Mouse (Mus musculus): ENCODE results near the gene Zfp935. TPM values are rescaled to one million over a fixed set of nuclear protein-coding genes. Genes with fewer than 3 reads are reported as not detected.

Zfp935 gene
- not detected in 2 replicates for polyA plus RNA-seq (2012; rRNA removed; ENCODE audit: low replicate concordance)

DNA sequence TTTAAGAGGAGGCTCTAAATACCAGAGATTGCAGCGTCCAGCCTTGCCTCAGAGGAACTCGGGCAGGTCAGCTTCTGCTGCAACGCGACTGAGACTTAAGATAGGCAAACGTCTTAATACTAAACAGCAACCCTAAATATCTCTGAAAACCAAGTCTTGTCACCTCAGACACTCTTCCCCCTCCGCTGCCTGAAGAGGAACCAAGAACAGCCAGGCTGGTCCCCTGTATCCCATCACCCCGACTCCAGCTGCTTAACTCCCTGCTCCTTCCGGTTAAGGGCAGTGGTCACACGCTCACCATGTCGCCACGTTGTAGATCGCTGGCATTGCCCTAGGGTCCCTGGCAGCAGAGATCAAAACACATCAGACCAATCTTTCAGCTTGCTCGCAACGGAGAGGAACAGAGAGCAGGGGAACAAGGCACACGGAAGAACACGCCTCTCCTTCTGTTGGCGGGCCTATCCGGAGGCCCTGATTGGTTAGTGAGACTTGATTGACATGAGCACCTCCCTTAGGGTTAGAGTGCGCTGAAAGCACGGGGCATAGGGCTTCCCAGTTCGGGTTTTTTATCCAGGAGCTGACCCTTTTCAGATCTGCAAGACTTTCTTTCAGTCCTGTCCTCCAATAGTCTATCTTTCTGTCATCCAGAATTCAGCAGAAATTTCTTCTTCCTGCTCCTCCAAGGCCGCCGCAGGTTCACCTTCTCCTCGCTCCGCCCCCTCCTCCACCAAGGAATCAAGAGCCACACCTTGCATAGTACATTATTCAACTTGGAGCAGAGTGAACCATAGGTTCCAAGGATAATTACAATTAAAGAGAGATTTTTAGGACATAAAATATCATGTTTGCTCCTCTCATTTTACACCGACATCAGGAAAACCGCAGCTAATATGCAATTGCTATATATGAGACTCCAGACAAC is at the start of gene Zfp935:
Gene Zfp935 (minus strand): TSS at position 323 of the 922 bp plus-strand sequence.

DNA sequence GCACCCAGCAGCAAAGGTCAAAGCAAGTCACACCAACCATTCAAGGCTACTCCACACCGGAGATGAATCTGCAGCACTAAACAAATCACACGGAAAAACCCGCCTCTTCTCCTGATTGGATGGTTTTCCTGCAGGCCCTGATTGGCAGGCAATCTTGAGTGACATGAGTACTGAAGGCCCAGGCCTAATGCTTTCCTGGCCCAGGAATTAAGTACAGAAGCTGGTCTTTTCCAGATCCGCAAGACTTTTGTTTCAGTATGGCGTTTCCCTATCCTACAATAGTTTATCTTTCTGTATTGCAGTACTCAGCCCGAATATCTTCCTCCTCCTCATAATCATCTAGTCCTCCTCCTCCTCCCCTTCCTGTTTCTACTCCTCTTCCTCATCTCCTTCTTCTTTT is 12.8 kb upstream of the Zfp935 start, which contains the start of gene Zfp934:
Gene Zfp934 (minus strand): TSS at position 101 of the 400 bp plus-strand sequence.

DNA sequence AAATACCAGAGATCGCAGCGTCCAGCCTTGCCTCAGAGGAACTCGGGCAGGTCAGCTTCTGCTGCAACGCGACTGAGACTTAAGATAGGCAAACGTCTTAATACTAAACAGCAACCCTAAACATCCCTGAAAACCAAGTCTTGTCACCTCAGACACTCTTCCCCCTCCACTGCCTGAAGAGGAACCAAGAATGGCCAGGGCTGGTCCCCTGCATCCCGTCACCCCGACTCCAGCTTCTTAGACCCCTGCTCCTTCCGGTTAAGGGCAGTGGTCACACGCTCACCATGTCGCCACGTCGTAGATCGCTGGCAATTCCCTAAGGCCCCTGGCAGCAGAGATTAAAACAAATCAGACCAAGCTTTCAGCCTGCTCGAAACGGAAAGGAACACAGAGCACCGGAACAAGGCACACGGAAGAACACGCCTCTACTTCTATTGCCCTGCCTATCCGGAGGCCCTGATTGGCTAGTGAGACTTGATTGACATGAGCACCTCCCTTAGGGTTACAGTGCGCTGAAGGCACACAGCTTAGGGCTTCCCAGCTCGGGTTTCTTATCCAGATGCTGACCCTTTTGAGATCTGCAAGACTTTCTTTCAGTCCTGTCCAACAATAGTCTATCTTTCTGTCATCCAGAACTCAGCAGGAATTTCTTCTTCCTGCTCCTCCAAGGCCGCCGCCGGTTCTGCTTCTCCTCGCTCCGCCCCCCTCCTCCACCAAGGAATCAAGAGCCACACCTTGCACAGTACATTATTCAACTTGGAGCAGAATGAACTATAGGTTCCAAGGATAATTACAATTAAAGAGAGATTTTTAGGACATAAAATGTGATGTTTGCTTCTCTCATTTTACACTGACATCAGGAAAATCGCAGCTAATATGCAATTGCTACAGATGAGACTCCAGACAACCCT is 91.6 kb downstream of the Zfp935 start, which contains the start of gene Gm49359:
Gene Gm49359 (minus strand): TSS at position 409 of the 911 bp plus-strand sequence.

Other genes with a start within 250 kb of the Zfp935 start
- 0.07 TPM in 1 of 2 replicates, not detected in the other for gene Gm3604, start 175.3 kb downstream of the Zfp935 start, polyA plus RNA-seq (2012; rRNA removed; ENCODE audit: low replicate concordance)
- gene Gm49359, start 91.7 kb downstream of the Zfp935 start, polyA plus RNA-seq (2012; rRNA removed; ENCODE audit: low replicate concordance) = 0.19 and 0.58 TPM in 2 replicates
- 0.15 TPM in 1 of 2 replicates, not detected in the other for gene Zfp934, start 12.7 kb upstream of the Zfp935 start, polyA plus RNA-seq (2012; rRNA removed; ENCODE audit: low replicate concordance)
- not detected in 2 replicates for gene 6720489N17Rik, start 65.7 kb upstream of the Zfp935 start, polyA plus RNA-seq (2012; rRNA removed; ENCODE audit: low replicate concordance)
- gene Platr25, start 202.2 kb upstream of the Zfp935 start, polyA plus RNA-seq (2012; rRNA removed; ENCODE audit: low replicate concordance) = 0.07 TPM in 1 of 2 replicates, not detected in the other
- gene Gm5141, start 227.3 kb upstream of the Zfp935 start, polyA plus RNA-seq (2012; rRNA removed; ENCODE audit: low replicate concordance) = not detected in 2 replicates

Measured in duodenum, adult 2 months (tissue).